Comparison of ENCODE assay signal across 29 mouse cellular contexts in the genomic region with DNA sequence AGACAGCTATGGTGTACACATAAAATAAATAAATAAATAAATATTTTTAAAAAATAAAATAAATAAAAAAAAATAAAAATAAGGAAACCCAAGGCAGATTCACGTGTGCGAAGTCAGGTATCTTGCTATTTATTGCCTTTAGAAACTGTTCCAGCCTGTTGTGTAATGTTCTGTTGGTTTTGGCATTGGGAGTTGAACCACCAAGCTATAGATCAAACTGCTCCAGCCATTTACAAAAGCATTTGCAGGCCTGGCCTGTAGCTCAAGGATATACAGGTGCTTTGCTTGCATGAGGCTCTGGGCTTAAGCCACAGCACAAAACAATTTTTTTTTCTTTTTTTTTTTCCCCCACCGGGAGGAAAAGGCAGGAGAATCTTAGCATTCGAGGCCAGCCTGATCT.
"Had no signal": no experiment of that assay in that cellular context is flagged by ENCODE, and none has a peak within 500 bp of the region (broad histone marks: within the 10 kb centered on the region; RNA-seq: fewer than 3 reads in every experiment).

No protein-coding gene starts in this region.

- H3K9ac ChIP-seq: embryonic facial prominence, embryonic 12.5 days; embryonic facial prominence, embryonic 13.5 days; embryonic facial prominence, embryonic 15.5 days; forebrain, embryonic 12.5 days; forebrain, embryonic 13.5 days; forebrain, embryonic 15.5 days; forebrain, postnatal 0 days had no signal

- DNase-seq: cerebellum, adult 2 months; cerebellum, adult 8-10 months; cerebellum, adult 9-10 months; cerebellum, adult 9-11 months; cerebellum, postnatal 10 days; cerebellum, postnatal 14 days; cerebellum, postnatal 25 days; cerebellum, postnatal 36 days; embryo, embryonic 11 days; forebrain, postnatal 0 days; gastrocnemius, adult 2 months; gastrocnemius, postnatal 10 days; gastrocnemius, postnatal 14 days; gastrocnemius, postnatal 25 days; gastrocnemius, postnatal 36 days; heart, adult 11 months; heart, adult 18-20 months; heart, adult 2 months had no signal

- H3K27ac ChIP-seq: embryonic facial prominence, embryonic 10.5 days; embryonic facial prominence, embryonic 12.5 days; embryonic facial prominence, embryonic 13.5 days; embryonic facial prominence, embryonic 15.5 days; forebrain, embryonic 10.5 days; forebrain, embryonic 12.5 days; forebrain, embryonic 13.5 days; forebrain, embryonic 15.5 days; gastrocnemius, adult 2 months; heart, adult 2 months had no signal

- ATAC-seq: forebrain, embryonic 13.5 days; forebrain, embryonic 14.5 days; forebrain, embryonic 15.5 days; forebrain, embryonic 16.5 days; forebrain, postnatal 0 days had no signal

- H3K4me1 ChIP-seq: forebrain, embryonic 13.5 days; forebrain, embryonic 15.5 days had no signal

- H3K4me2 ChIP-seq: embryonic facial prominence, embryonic 12.5 days; embryonic facial prominence, embryonic 13.5 days; embryonic facial prominence, embryonic 15.5 days; forebrain, embryonic 12.5 days; forebrain, embryonic 13.5 days; forebrain, embryonic 15.5 days had no signal

- H3K36me3 ChIP-seq: embryonic facial prominence, embryonic 10.5 days; embryonic facial prominence, embryonic 12.5 days; embryonic facial prominence, embryonic 13.5 days; embryonic facial prominence, embryonic 15.5 days; forebrain, embryonic 10.5 days; forebrain, embryonic 12.5 days; forebrain, embryonic 15.5 days had no signal

- H3K27me3 ChIP-seq: embryonic facial prominence, embryonic 12.5 days; embryonic facial prominence, embryonic 13.5 days; embryonic facial prominence, embryonic 15.5 days; forebrain, embryonic 13.5 days; forebrain, embryonic 15.5 days had no signal

- H3K4me3 ChIP-seq: embryonic facial prominence, embryonic 10.5 days; embryonic facial prominence, embryonic 12.5 days; embryonic facial prominence, embryonic 13.5 days; embryonic facial prominence, embryonic 15.5 days; erythroblast, embryonic 14.5 days; forebrain, embryonic 10.5 days; forebrain, embryonic 12.5 days; forebrain, embryonic 13.5 days; forebrain, embryonic 15.5 days; gastrocnemius, adult 2 months; heart, adult 2 months had no signal

- H3K9me3 ChIP-seq: embryonic facial prominence, embryonic 10.5 days; embryonic facial prominence, embryonic 12.5 days; embryonic facial prominence, embryonic 13.5 days; embryonic facial prominence, embryonic 15.5 days; forebrain, embryonic 10.5 days; forebrain, embryonic 12.5 days; forebrain, embryonic 13.5 days; forebrain, embryonic 15.5 days had no signal
